Mouse (Mus musculus) ES-Bruce4 (cell line): ENCODE data around the gene Nfam1.

Source experiments
- CTCF ChIP-seq: IDR thresholded peaks from one replicate; pipeline ENCODE4 v1.8.1; 2011; ENCODE audit warnings: low read depth, low read length
- EP300 ChIP-seq: IDR thresholded peaks from 2 replicates; pipeline ENCODE4 v1.6.1; 2011; ENCODE audit warnings: low read depth, low read length; ENCODE audit not compliant: insufficient read depth
- POLR2A ChIP-seq: IDR thresholded peaks from one replicate; pipeline ENCODE4 v1.8.1; 2011; ENCODE audit warnings: low read length; ENCODE audit not compliant: insufficient read depth

- no peak for TF ChIP-seq EP300
- no peak for TF ChIP-seq CTCF
- TF ChIP-seq POLR2A, result no peak
These were observed 34.3 kb downstream of the Nfam1 start for GRCm38 (mm10) chr15:82998811-82999221.
